8 mouse cellular contexts compared by ENCODE assay signal in genomic region chr10:117434871-117435733, GRCm38 (mm10). TPM values are rescaled to one million over a fixed set of nuclear protein-coding genes. Genes with fewer than 3 reads are reported as not detected.
DNase-seq lines count a peak whose midpoint lies in the region; ATAC-seq lines count a peak whose summit lies in the region.

No protein-coding gene starts in this region.

- peak; percentile 88 for DNase-seq in adrenal gland, adult 18-20 months (ENCODE audit: low spot score in 2 of 2)
- DNase-seq in embryo, embryonic 10.5 days (ENCODE audit: low spot score), result peak; percentile 96
- DNase-seq in gastrocnemius, postnatal 14 days, result peak; percentile 87
- DNase-seq in left cerebral cortex, postnatal 10 days (ENCODE audit: extremely low spot score in 1 of 2, low spot score in 2 of 2), result peak; percentile 83 to 92
- DNase-seq in right cerebral cortex, postnatal 10 days (ENCODE audit: low spot score in 2 of 2), result peak; percentile 88 to 91
- peak; percentile 91 for DNase-seq in urinary bladder, postnatal 14 days (ENCODE audit: low spot score)

- ATAC-seq in inflammation-experienced regulatory T-cells, adult 6 months, result peak; percentile 86
- ATAC-seq in megakaryocyte progenitor cell, adult 5-6 weeks (replicated peaks; ENCODE audit: poor library complexity), result peak; percentile 84

- intact Hi-C loops in gastrocnemius, postnatal 14 days (cut with DNase I; ENCODE audit: low total_unique reads), result loop anchor here (10.0 kb wide), 1 partner anchor 60 kb away; no protein-coding TSS in a partner anchor
- intact Hi-C loops in left cerebral cortex, postnatal 10 days (cut with DNase I), result loop anchor here (5.0 kb wide), 3 partner anchors 58 to 208 kb away; no protein-coding TSS in a partner anchor

RNA-seq across cellular contexts. Expression of gene Cpsf6, which starts 55.3 kb away (rescaled TPM):
- 10 to 100 TPM; 79.2 to 79.5 TPM for total RNA-seq in adrenal gland, adult 18-20 months (2021)
- total RNA-seq in gastrocnemius, postnatal 14 days (2021), result 10 to 100 TPM; 25.3 to 29.0 TPM
- 100 to 1,000 TPM; 103 to 132 (median 120) TPM for polyA plus RNA-seq in inflammation-experienced regulatory T-cells, adult 6 months (2017; shearing (Covaris generic))
- 100 to 1,000 TPM; 104 to 110 TPM for total RNA-seq in left cerebral cortex, postnatal 10 days (2021)
- 103 and 107 TPM in 2 replicates for total RNA-seq in megakaryocyte progenitor cell, adult 5-6 weeks (2015)
- 108 and 138 TPM in 2 replicates for total RNA-seq in megakaryocyte progenitor cell, adult 5-6 weeks (2017)

Comparison
In these comparisons a context has a peak if more than half of its experiments do, and no peak if none do; other contexts are left out.
1. Peak in every context shown above with its lines: DNase-seq and ATAC-seq.